Mouse (Mus musculus) kidney, adult 2 months (tissue): ENCODE results near the gene 9530077C05Rik. TPM values are rescaled to one million over a fixed set of nuclear protein-coding genes. Genes with fewer than 3 reads are reported as not detected.

Source experiments
- DNase-seq: peaks from one replicate; pipeline ENCODE4 v3.0.0; 2021
- H3K27ac ChIP-seq: fragments of 200-500 bp; 2 replicates; pipeline ENCODE4 v1.5.1; 2012; ENCODE audit warnings: low read depth, low read length, control low read depth, inconsistent platforms; ENCODE audit not compliant: insufficient read depth
- H3K27me3 ChIP-seq: fragments of 200-500 bp; replicated peaks from 2 replicates; pipeline ENCODE4 v1.6.1; 2012; ENCODE audit warnings: mild to moderate bottlenecking, moderate library complexity, low read length, inconsistent platforms; ENCODE audit not compliant: control insufficient read depth, insufficient read depth
- H3K36me3 ChIP-seq: fragments of 200-500 bp; 2 replicates; pipeline ENCODE4 v1.6.1; 2012; ENCODE audit warnings: mild to moderate bottlenecking, moderate library complexity, low read length, inconsistent platforms; ENCODE audit not compliant: control insufficient read depth, insufficient read depth
- H3K4me1 ChIP-seq: fragments of 200-500 bp; 2 replicates; pipeline ENCODE4 v1.6.1; 2011; ENCODE audit warnings: low read length; ENCODE audit not compliant: control insufficient read depth, insufficient read depth
- H3K4me3 ChIP-seq: fragments of 200-500 bp; 2 replicates; pipeline ENCODE4 v1.5.1; 2011; ENCODE audit warnings: mild to moderate bottlenecking, low read depth, low read length, control low read depth; ENCODE audit not compliant: insufficient read depth
- CTCF ChIP-seq: fragments of 200-500 bp; conservative IDR thresholded peaks from 2 replicates; pipeline ENCODE4 v1.5.1; 2011; ENCODE audit warnings: low read depth, mild to moderate bottlenecking, control low read depth, low read length, moderate library complexity, mixed read lengths; ENCODE audit not compliant: insufficient read depth, insufficient read length
- POLR2A ChIP-seq: fragments of 200-500 bp; IDR thresholded peaks from one replicate; pipeline ENCODE4 v1.6.1; 2011; ENCODE audit warnings: low read depth, low read length, control low read depth
- WGBS: fragments of 180-500 bp; shearing (Covaris S2); methylation state at CpG from one replicate; pipeline ENCODE4 v1.1.7; 2018; 5-methylcytosine and 5-hydroxymethylcytosine counted together
- polyA plus RNA-seq: library from polyadenylated mRNA; depleted of rRNA; stranded (reverse); fragments of >200 nt; gene quantifications from 2 replicates; pipeline ENCODE4 v1.2.3, GENCODE M21; 2012

9530077C05Rik gene
- polyA plus RNA-seq, 1 experiment, result 1.0 TPM

DNA sequence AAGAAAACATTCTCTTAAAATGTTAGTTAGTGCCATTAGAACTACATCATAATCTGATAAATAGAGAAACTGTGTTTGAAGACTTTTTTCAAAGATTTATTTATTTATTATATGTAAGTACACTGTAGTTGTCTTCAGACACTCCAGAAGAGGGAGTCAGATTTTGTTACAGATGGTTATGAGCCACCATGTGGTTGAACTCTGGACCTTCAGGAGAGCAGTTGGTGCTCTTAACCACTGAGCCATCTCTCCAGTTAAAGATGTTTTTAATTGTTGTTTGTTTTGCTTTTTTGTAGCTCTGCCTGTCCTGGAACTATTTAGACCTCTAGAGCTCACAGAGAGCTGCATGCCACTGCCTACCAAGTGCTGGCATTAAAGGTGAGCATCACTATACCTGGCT lies 43.7 kb downstream of the 9530077C05Rik start:
- peaks cover 3% of the 10 kb centered on the region for H3K36me3 ChIP-seq
- H3K4me1 ChIP-seq, result no peaks in the 10 kb centered on the region
- no peaks in the 10 kb centered on the region for H3K27me3 ChIP-seq
- no peak for DNase-seq
- TF ChIP-seq POLR2A (no peak), CTCF (no peak)
- H3K27ac ChIP-seq, result no peak overlapping the region
- no peak overlapping the region for H3K4me3 ChIP-seq

DNA sequence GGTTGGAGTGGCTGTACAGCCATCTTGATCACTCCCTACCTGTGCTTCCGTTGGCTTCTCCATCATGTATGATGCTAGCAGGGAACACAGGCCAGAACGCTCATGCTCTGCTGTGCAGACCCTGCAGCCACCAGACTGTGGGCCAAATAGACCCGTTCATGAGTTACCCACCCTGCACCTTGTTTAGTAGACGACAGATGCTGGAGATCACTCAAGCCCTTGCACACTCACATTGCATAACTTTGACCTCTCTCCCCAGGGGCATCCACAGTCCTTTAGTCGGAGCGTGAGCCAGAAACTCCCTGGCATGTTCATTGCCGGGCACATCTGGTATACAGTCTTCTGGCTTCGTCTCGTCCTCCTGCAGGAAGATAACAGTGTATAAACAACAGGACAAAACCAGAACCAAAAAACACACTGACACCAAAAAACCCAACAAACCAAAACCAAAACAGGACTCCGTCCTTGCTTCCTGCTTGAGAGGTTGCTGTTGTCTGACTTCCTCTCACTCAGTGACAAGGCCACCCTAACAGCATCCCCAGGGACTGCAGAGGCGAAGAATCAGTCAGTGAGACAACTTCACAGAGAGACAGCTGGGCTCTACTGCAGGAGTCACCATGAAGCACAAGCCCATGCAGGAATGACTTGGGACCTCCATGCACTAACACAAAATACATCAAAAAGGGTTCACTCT lies 46.0 kb downstream of the 9530077C05Rik start:
- TF ChIP-seq POLR2A (no peak), CTCF (no peak)
- no peaks in the 10 kb centered on the region; the same call in 1 of the 2 replicates for H3K36me3 ChIP-seq

DNA sequence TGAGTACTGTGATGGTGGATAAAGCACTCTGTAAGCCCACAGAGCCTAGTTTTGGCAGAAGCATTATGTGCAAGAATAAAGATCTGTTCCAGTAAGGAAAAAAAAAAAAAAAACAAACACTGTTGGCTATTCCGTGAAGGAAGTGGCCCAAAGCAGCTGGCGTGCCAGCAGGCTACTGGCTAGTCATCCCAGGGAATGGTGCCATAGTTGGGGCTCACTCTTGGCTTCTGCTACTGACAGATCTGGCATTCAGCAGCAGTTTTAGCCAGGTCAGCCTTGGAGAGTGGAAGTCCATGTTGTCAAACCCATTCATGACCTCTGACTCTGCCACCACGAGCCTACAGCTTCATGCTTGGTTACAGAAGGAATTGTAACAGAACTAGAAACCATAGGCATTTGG lies 50.6 kb downstream of the 9530077C05Rik start:
- WGBS, result 74% methylated on average over 3 of the region's 3 CpGs
- Histone ChIP-seq H3K27me3 (no peaks in the 10 kb centered on the region), H3K36me3 (no peaks in the 10 kb centered on the region), H3K4me3 (no peak overlapping the region), H3K27ac (no peak overlapping the region), H3K4me1 (no peaks in the 10 kb centered on the region)
- TF ChIP-seq CTCF, result no peak
- no peak for TF ChIP-seq POLR2A
- peak; percentile 8 for DNase-seq

More for the DNA sequence above, 46.0 kb downstream of the 9530077C05Rik start:
- DNase-seq, result peak; percentile 23
- H3K4me1 ChIP-seq, result no peaks in the 10 kb centered on the region
- WGBS, result 76% methylated on average over 11 of the region's 11 CpGs
- H3K4me3 ChIP-seq, result no peak overlapping the region
- no peak overlapping the region for H3K27ac ChIP-seq
- H3K27me3 ChIP-seq, result no peaks in the 10 kb centered on the region

DNA sequence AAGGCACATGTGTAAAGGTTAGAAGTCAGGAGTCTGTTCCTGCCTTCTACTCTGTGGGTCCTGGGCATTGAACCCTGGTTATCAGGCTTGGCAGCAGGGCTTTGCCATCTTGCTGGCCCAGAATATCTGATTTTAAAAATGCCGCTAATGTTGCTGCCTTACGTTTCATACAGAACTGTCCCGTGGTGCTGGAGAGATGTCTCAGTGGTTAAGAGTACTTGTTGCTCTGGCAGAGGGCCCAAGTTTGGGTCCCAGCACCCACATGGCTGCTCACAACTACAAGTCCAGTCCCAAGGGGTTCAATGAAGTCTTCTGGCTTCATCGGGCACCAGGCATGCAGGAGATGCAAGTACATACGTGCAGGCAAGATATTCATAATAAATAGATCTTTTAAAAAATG lies 54.9 kb downstream of the 9530077C05Rik start:
- 93% methylated on average over 5 of the region's 5 CpGs for WGBS
- Histone ChIP-seq H3K27me3 (no peaks in the 10 kb centered on the region), H3K36me3 (no peaks in the 10 kb centered on the region), H3K27ac (no peak overlapping the region), H3K4me3 (no peak overlapping the region), H3K4me1 (peaks cover 3% of the 10 kb centered on the region; the same call in 1 of the 2 replicates)
- DNase-seq, result no peak
- TF ChIP-seq POLR2A, result no peak
- no peak for TF ChIP-seq CTCF

DNA sequence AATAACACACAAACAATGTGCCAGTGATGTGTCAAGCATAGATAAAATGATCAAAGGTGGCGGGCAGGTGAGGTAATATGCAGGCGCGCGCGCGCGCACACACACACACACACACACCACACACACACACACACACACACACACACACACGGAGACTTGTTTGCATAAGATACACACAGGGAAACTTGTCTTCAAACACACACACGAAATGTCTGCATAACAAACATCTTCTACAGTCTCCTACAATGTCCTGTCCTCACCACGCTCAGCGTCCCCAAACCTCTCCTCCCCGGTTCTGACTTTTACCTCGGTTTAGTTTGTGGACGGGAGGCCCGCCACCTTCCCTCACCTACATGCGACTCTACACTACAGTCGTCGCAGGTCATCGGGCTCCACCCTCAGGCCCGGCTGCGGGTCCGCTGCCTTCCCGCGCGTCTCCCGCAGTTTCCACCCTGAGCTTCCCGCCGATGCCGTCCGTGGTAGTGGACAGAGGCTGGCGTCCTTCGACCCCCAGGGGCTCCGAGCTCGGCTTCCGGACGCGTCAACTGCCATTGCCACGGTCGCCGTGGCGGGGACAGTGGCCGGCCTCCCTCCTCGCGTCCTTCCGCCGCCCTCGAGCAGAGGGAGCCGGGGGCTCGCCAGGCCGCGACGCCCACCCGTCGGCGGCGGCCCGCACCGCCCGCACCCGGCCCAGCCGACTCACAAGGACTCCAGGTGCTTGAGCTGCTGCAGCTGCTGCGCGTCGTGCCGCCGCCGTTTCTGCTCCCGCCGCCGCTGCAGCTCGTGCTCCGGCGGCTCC lies 56.3 kb downstream of the 9530077C05Rik start:
- peak; percentile 51 for DNase-seq
- Histone ChIP-seq H3K27me3 (no peaks in the 10 kb centered on the region), H3K4me3 (peak overlapping the region; percentile 92), H3K4me1 (peaks cover 3% of the 10 kb centered on the region; the same call in 1 of the 2 replicates), H3K27ac (peak overlapping the region; percentile 80), H3K36me3 (no peaks in the 10 kb centered on the region)
- WGBS, result under 1% methylated on average over 73 of the region's 73 CpGs
- no peak for TF ChIP-seq CTCF
- TF ChIP-seq POLR2A, result no peak

DNA sequence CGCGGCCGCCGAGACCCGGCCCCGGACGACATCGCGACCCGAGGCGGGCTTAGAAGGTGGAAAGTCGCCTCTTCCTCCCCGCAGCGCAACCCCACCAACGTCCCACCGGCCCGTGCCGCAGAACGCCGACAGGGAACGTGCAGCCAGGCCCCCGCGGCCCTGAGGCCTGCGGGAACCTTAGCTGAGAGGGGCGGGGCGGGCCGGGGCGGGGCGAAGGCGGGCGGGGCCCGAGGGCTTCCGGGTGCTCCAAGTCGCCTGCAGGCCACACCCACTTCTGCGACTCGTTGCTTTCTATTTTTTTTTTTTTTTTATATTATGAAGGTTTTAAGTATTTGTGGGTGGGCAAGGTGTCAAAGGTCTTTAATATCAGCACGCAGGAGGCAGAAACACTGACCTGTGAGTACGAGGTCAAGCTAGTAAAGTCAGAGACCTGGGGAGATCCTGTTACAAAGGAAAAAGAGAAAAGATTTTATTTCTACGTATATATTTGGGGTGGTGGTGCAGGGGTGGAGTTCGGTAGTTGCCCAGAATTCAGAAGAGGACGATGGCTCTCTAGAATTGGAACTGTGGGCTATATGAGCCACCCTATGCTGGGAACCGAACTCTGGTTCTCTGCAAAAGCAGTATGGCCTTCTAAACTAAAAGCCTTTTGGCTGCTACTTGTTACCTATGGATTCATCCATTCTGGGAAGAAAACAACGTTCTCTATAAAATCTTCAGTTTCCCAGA lies 57.0 kb downstream of the 9530077C05Rik start:
- no peak for TF ChIP-seq CTCF
- no peak for TF ChIP-seq POLR2A
- Histone ChIP-seq H3K27me3 (no peaks in the 10 kb centered on the region), H3K4me1 (peaks cover 3% of the 10 kb centered on the region; the same call in 1 of the 2 replicates), H3K36me3 (no peaks in the 10 kb centered on the region), H3K4me3 (peak overlapping the region; percentile 92), H3K27ac (peak overlapping the region; percentile 80)
- 3% methylated on average over 41 of the region's 43 CpGs for WGBS
- peak; percentile 74 for DNase-seq

DNA sequence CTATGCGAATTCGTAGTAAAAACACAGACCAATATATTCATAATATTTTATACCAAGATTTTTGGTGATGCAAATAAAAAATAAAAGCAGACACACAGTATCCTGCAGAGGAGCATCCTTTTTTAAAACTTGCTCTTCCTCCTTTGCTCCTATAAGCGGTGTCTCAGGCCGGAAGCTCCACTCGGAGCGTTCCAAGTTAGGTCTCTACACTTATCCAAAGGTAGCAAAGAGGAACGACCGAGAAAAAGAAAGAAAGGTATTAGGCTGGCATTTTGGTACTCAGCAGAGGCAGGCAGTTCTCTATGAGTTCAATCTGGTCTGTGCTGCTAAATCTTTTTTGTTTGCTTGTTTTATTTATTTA lies 57.6 kb downstream of the 9530077C05Rik start:
- 80% methylated on average over 8 of the region's 8 CpGs for WGBS
- H3K4me1 ChIP-seq, result peaks cover 3% of the 10 kb centered on the region; the same call in 1 of the 2 replicates
- DNase-seq, result no peak
- H3K4me3 ChIP-seq, result no peak overlapping the region
- H3K27me3 ChIP-seq, result no peaks in the 10 kb centered on the region
- no peak for TF ChIP-seq POLR2A
- no peak for TF ChIP-seq CTCF
- no peaks in the 10 kb centered on the region for H3K36me3 ChIP-seq
- no peak overlapping the region for H3K27ac ChIP-seq
